In genomic region chr4:59194731-59195496, GRCm38 (mm10) we compare ENCODE assay signal across 35 mouse cellular contexts. TPM values are rescaled to one million over a fixed set of nuclear protein-coding genes. Genes with fewer than 3 reads are reported as not detected.
A peak's percentile ranks its signal among the peaks of the same experiment; 100 is the strongest.
DNase-seq lines count a peak whose midpoint lies in the region; ATAC-seq and TF ChIP-seq lines count a peak whose summit lies in the region.
"Had no signal": no experiment of that assay in that cellular context is flagged by ENCODE, and none has a peak within 500 bp of the region (broad histone marks: within the 10 kb centered on the region; RNA-seq: fewer than 3 reads in every experiment).

No protein-coding gene starts in this region.

- peak overlapping the region; percentile 28; the same call in 1 of the 2 replicates for H3K27ac ChIP-seq in intestine, embryonic 16.5 days (ENCODE audit: low read length)
- no peak overlapping the region for H3K27ac ChIP-seq in intestine, embryonic 15.5 days
- peak overlapping the region; percentile 60; the same call in 1 of the 2 replicates for H3K27ac ChIP-seq in intestine, postnatal 0 days (ENCODE audit: low read depth, low read length)
- peak overlapping the region; percentile 72 for H3K27ac ChIP-seq in liver, embryonic 16.5 days (ENCODE audit: low read length)
- H3K27ac ChIP-seq: embryonic facial prominence, embryonic 10.5 days; forebrain, embryonic 12.5 days; hindbrain, embryonic 15.5 days; kidney, postnatal 0 days; left cerebral cortex, adult 2 months; limb, embryonic 15.5 days; stomach, embryonic 15.5 days had no signal

- no peaks in the 10 kb centered on the region for H3K27me3 ChIP-seq in intestine, embryonic 16.5 days (replicated peaks; ENCODE audit: control insufficient read depth, insufficient read depth, low read length)
- no peaks in the 10 kb centered on the region for H3K27me3 ChIP-seq in intestine, embryonic 15.5 days (replicated peaks)
- no peaks in the 10 kb centered on the region for H3K27me3 ChIP-seq in G1E (ENCODE audit: insufficient read depth, low read length)
- H3K27me3 ChIP-seq in intestine, postnatal 0 days (replicated peaks; ENCODE audit: control insufficient read depth, insufficient read depth, low read length): no peaks in the 10 kb centered on the region
- no peaks in the 10 kb centered on the region for H3K27me3 ChIP-seq in liver, embryonic 16.5 days (ENCODE audit: control insufficient read depth, insufficient read depth, low read depth, low read length)
- H3K27me3 ChIP-seq: CH12.LX; forebrain, embryonic 12.5 days; hindbrain, embryonic 15.5 days; limb, embryonic 15.5 days; stomach, embryonic 15.5 days had no signal

- peaks cover 33% of the 10 kb centered on the region for H3K4me1 ChIP-seq in intestine, embryonic 16.5 days (ENCODE audit: control insufficient read depth, insufficient read depth, low read length)
- peaks cover 30% of the 10 kb centered on the region for H3K4me1 ChIP-seq in intestine, embryonic 15.5 days (replicated peaks)
- peaks cover 57% of the 10 kb centered on the region for H3K4me1 ChIP-seq in G1E (ENCODE audit: insufficient read depth, low read depth, low read length)
- peaks cover 14% of the 10 kb centered on the region; the same call in 1 of the 2 replicates for H3K4me1 ChIP-seq in intestine, postnatal 0 days (replicated peaks; ENCODE audit: control insufficient read depth, insufficient read depth, low read length)
- peaks cover 54% of the 10 kb centered on the region for H3K4me1 ChIP-seq in liver, embryonic 16.5 days (ENCODE audit: control insufficient read depth, low read depth, low read length)

- no peaks in the 10 kb centered on the region for H3K36me3 ChIP-seq in intestine, embryonic 16.5 days (ENCODE audit: control insufficient read depth, insufficient read depth, low read length)
- no peaks in the 10 kb centered on the region for H3K36me3 ChIP-seq in intestine, embryonic 15.5 days
- H3K36me3 ChIP-seq in G1E (replicated peaks): peaks cover 45% of the 10 kb centered on the region
- H3K36me3 ChIP-seq in intestine, postnatal 0 days (ENCODE audit: control insufficient read depth, insufficient read depth): no peaks in the 10 kb centered on the region
- no peaks in the 10 kb centered on the region for H3K36me3 ChIP-seq in liver, embryonic 16.5 days (ENCODE audit: control insufficient read depth, insufficient read depth)
- H3K36me3 ChIP-seq: forebrain, embryonic 12.5 days; hindbrain, embryonic 15.5 days; limb, embryonic 15.5 days; stomach, embryonic 15.5 days had no signal

- H3K9ac ChIP-seq in intestine, embryonic 16.5 days (ENCODE audit: low read depth, low read length): no peak overlapping the region
- no peak overlapping the region for H3K9ac ChIP-seq in intestine, embryonic 15.5 days
- no peak overlapping the region for H3K9ac ChIP-seq in intestine, postnatal 0 days (ENCODE audit: low read depth, low read length)
- H3K9ac ChIP-seq in liver, embryonic 16.5 days (ENCODE audit: low read depth, low read length): 0 out of 2 replicates have a peak overlapping the region, but pooled peaks have one; percentile 14
- H3K9ac ChIP-seq: forebrain, embryonic 12.5 days; hindbrain, embryonic 15.5 days; limb, embryonic 15.5 days; stomach, embryonic 15.5 days had no signal

- H3K9me3 ChIP-seq in intestine, embryonic 16.5 days (ENCODE audit: control insufficient read depth, low read length): no peaks in the 10 kb centered on the region
- no peaks in the 10 kb centered on the region for H3K9me3 ChIP-seq in intestine, embryonic 15.5 days
- H3K9me3 ChIP-seq in G1E (replicated peaks): no peaks in the 10 kb centered on the region
- H3K9me3 ChIP-seq in intestine, postnatal 0 days (ENCODE audit: control insufficient read depth): no peaks in the 10 kb centered on the region
- H3K9me3 ChIP-seq in liver, embryonic 16.5 days (replicated peaks; ENCODE audit: control insufficient read depth, low read length): no peaks in the 10 kb centered on the region
- H3K9me3 ChIP-seq: embryonic facial prominence, embryonic 10.5 days; forebrain, embryonic 12.5 days; hindbrain, embryonic 15.5 days; limb, embryonic 15.5 days; stomach, embryonic 15.5 days had no signal

- WGBS in intestine, embryonic 16.5 days: 87% methylated on average over 13 of the region's 13 CpGs
- 84% methylated on average over 13 of the region's 13 CpGs for WGBS in intestine, embryonic 15.5 days
- WGBS in intestine, postnatal 0 days: 74% methylated on average over 13 of the region's 13 CpGs
- 61% methylated on average over 13 of the region's 13 CpGs for WGBS in liver, embryonic 16.5 days (ENCODE audit: insufficient replicate concordance)

- TF ChIP-seq CTCF in G1E (IDR thresholded peaks at IDR 0.05; ENCODE audit: low read depth, low read length): no peak
- TF ChIP-seq CTCF in intestine, postnatal 0 days (IDR thresholded peaks at IDR 0.05; ENCODE audit: low read depth): no peak

- H3K4me2 ChIP-seq in intestine, embryonic 16.5 days (ENCODE audit: low read depth, low read length): no peak overlapping the region
- no peak overlapping the region for H3K4me2 ChIP-seq in intestine, embryonic 15.5 days (replicated peaks)
- peak overlapping the region; percentile 24; the same call in 1 of the 2 replicates for H3K4me2 ChIP-seq in intestine, postnatal 0 days (replicated peaks; ENCODE audit: low read depth)
- peak overlapping the region; percentile 57 for H3K4me2 ChIP-seq in liver, embryonic 16.5 days (ENCODE audit: low read depth, low read length)
- H3K4me2 ChIP-seq: forebrain, embryonic 12.5 days; hindbrain, embryonic 15.5 days; limb, embryonic 15.5 days; midbrain, embryonic 11.5 days; stomach, embryonic 15.5 days had no signal

- ATAC-seq in intestine, embryonic 16.5 days: no peak
- no peak for ATAC-seq in intestine, embryonic 15.5 days
- no peak for ATAC-seq in G1E (ENCODE audit: extremely low read depth, insufficient number of reproducible peaks, low FRiP score, poor library complexity, severe bottlenecking)
- ATAC-seq in intestine, postnatal 0 days: no peak
- no peak for ATAC-seq in liver, embryonic 16.5 days (ENCODE audit: low read depth)

- DNase-seq in G1E (ENCODE audit: low spot score): no peak
- no peak for DNase-seq in thymus, postnatal 25 days
- no peak for DNase-seq in spleen, postnatal 14 days (ENCODE audit: low spot score in 2 of 2)
- no peak for DNase-seq in frontal cortex, postnatal 10 days (ENCODE audit: low spot score in 2 of 2)
- DNase-seq: adrenal gland, postnatal 36 days; cerebellum, adult 11-12 months; cerebellum, postnatal 10 days; gastrocnemius, postnatal 36 days; left cerebral cortex, postnatal 4 days; lung, postnatal 10 days; right cerebral cortex, postnatal 14 days; thymus, postnatal 36 days had no signal

- no peak overlapping the region for H3K4me3 ChIP-seq in intestine, embryonic 16.5 days (ENCODE audit: low read length)
- no peak overlapping the region for H3K4me3 ChIP-seq in intestine, embryonic 15.5 days (replicated peaks)
- peak overlapping the region; percentile 68 for H3K4me3 ChIP-seq in G1E (ENCODE audit: low read depth, low read length)
- H3K4me3 ChIP-seq in intestine, postnatal 0 days (ENCODE audit: low read depth, low read length): no peak overlapping the region
- peak overlapping the region; percentile 8; the same call in 1 of the 2 replicates for H3K4me3 ChIP-seq in liver, embryonic 16.5 days (ENCODE audit: low read depth, low read length)
- H3K4me3 ChIP-seq: embryonic facial prominence, embryonic 10.5 days; forebrain, embryonic 12.5 days; hindbrain, embryonic 15.5 days; left cerebral cortex, adult 2 months; limb, embryonic 15.5 days; stomach, embryonic 15.5 days had no signal

RNA-seq across cellular contexts. Expression of gene Ugcg, which starts 5.9 kb away (rescaled TPM):
- polyA plus RNA-seq in intestine, embryonic 16.5 days (2015; fragmentation: Nextera tagmentation; extraction: Ambion mirVana): 6.9 and 7.8 TPM in 2 replicates
- 10.7 and 11.5 TPM in 2 replicates for polyA plus RNA-seq in intestine, embryonic 15.5 days (2015; fragmentation: Nextera tagmentation; extraction: Ambion mirVana)
- total RNA-seq in G1E (2014; fragmentation: Nextera tagmentation) (622 and 664 TPM in 2 replicates), G1E (2017) (341 and 382 TPM in 2 replicates)
- polyA plus RNA-seq in G1E (2012): 142 and 168 TPM in 2 replicates
- 20.3 and 25.3 TPM in 2 replicates for polyA plus RNA-seq in intestine, postnatal 0 days (2015; fragmentation: Nextera tagmentation; extraction: Ambion mirVana)
- polyA plus RNA-seq in liver, embryonic 16.5 days (2015; fragmentation: Nextera tagmentation; extraction: Ambion mirVana): 4.6 and 4.8 TPM in 2 replicates

RNA-seq across cellular contexts. Expression of gene AI481877, which starts 56.1 kb away (rescaled TPM):
- polyA plus RNA-seq in intestine, embryonic 16.5 days (2015; fragmentation: Nextera tagmentation; extraction: Ambion mirVana): not detected in 2 replicates
- polyA plus RNA-seq in intestine, embryonic 15.5 days (2015; fragmentation: Nextera tagmentation; extraction: Ambion mirVana): not detected in 2 replicates
- total RNA-seq in G1E (2014; fragmentation: Nextera tagmentation): 0.68 and 1.5 TPM in 2 replicates
- total RNA-seq in G1E (2017): 0.05 and 0.06 TPM in 2 replicates
- polyA plus RNA-seq in G1E (2012): not detected in 2 replicates
- not detected in 2 replicates for polyA plus RNA-seq in intestine, postnatal 0 days (2015; fragmentation: Nextera tagmentation; extraction: Ambion mirVana)
- polyA plus RNA-seq in liver, embryonic 16.5 days (2015; fragmentation: Nextera tagmentation; extraction: Ambion mirVana): not detected in 2 replicates
- total RNA-seq: adrenal gland, postnatal 36 days; CH12.LX; gastrocnemius, adult 18-20 months; gastrocnemius, postnatal 36 days; hematopoietic stem cell, adult 5-6 weeks; layer of hippocampus, postnatal 10 days; left cerebral cortex, adult 2 months; left cerebral cortex, postnatal 4 days; megakaryocyte progenitor cell, adult 5-6 weeks; monocyte, adult 5-6 weeks had no signal
- polyA plus RNA-seq: cortical plate, adult 2 months; embryonic facial prominence, embryonic 10.5 days; forebrain, embryonic 12.5 days; heart, embryonic 16.5 days; hindbrain, embryonic 15.5 days; intestine, embryonic 14.5 days; kidney, postnatal 0 days; limb, embryonic 15.5 days; midbrain, embryonic 11.5 days; neural tube, embryonic 11.5 days; spleen, adult 2 months; stomach, embryonic 15.5 days had no signal

Comparison
In these comparisons a context has a peak if more than half of its experiments do, and no peak if none do; other contexts are left out.
1. H3K4me2 ChIP-seq: peak in intestine, postnatal 0 days (single experiment) and liver, embryonic 16.5 days (single experiment); none in intestine, embryonic 16.5 days (single experiment) and intestine, embryonic 15.5 days (single experiment).
2. H3K4me3 ChIP-seq: peak in G1E (single experiment) and liver, embryonic 16.5 days (single experiment); none in intestine, embryonic 16.5 days (single experiment), intestine, embryonic 15.5 days (single experiment) and intestine, postnatal 0 days (single experiment).